Mouse (Mus musculus): ENCODE data around the gene Slc2a5.

- TF ChIP-seq POLR2AphosphoS5 (IDR thresholded peaks at IDR 0.05; ENCODE audit: borderline replicate concordance, low read depth, low read length) = no peak
- TF ChIP-seq EP300 (IDR thresholded peaks at IDR 0.05; ENCODE audit: low read depth in 1 of 2, low read length in 2 of 2) = no peak
- no peak for TF ChIP-seq USF2 (IDR thresholded peaks at IDR 0.05; ENCODE audit: borderline replicate concordance in 1 of 2, insufficient read depth in 1 of 2, low read depth in 1 of 2, low read length in 2 of 2)
- no peak for TF ChIP-seq RCOR1 (IDR thresholded peaks at IDR 0.05; ENCODE audit: low read depth, low read length)
- TF ChIP-seq CTCF (IDR thresholded peaks at IDR 0.05 in 2 of 3, conservative IDR thresholded peaks at IDR 0.05 in 1 of 3; ENCODE audit: control insufficient read depth in 1 of 3, insufficient read depth in 1 of 3, low read depth in 2 of 3, low read length in 3 of 3, poor library complexity in 1 of 3, severe bottlenecking in 1 of 3) = no peak
Observed at GRCm38 (mm10) chr4:150080330-150080967, 38.6 kb upstream of the Slc2a5 start.

Measured in MEL (cell line).